8 mouse cellular contexts compared by ENCODE assay signal in the genomic region with DNA sequence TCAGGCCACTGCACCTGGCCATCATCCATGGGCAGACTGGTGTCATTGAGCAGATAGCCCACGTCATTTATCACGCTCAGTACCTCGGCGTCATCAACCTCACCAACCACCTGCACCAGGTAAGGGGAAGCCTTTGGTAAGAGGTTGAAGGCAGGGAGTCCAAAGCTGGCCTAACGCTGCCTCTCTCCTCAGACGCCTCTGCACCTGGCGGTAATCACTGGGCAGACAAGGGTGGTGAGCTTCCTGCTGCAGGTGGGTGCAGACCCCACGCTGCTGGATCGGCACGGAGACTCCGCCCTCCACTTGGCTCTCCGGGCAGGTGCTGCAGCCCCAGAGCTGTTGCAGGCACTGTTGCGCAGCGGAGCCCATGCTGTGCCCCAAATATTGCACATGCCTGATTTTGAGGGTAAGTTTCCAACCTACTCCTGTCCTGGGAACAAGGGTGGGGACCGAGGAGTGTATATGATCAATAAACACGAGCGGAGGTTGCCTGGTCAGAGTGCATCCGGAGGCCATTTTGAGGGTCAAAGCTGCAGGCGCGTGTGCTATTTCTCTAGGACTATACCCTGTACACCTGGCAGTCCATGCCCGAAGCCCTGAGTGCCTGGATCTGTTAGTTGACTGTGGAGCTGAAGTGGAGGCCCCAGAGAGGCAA. TPM values are rescaled to one million over a fixed set of nuclear protein-coding genes. Genes with fewer than 3 reads are reported as not detected.
DNase-seq lines count a peak whose midpoint lies in the region.

No protein-coding gene starts in this region.

- peak; percentile 13 to 19 for DNase-seq in frontal cortex, postnatal 10 days (ENCODE audit: low spot score in 2 of 2)
- DNase-seq in frontal cortex, postnatal 14 days (ENCODE audit: low spot score in 2 of 2) = no peak
- peak; percentile 11 to 22 for DNase-seq in left cerebral cortex, postnatal 36 days (ENCODE audit: low spot score in 2 of 2)
- no peak for DNase-seq in left cerebral cortex, postnatal 4 days
- DNase-seq in thymus, postnatal 14 days = peak; percentile 1
- no peak for DNase-seq in thymus, postnatal 10 days (ENCODE audit: low spot score in 2 of 2)
- peak; percentile 11 for DNase-seq in naive thymus-derived CD4-positive, alpha-beta T cell, adult 2 months (ENCODE audit: low read depth)
- no peak for DNase-seq in left cerebral cortex, adult 18-20 months (ENCODE audit: low spot score in 2 of 2)

- intact Hi-C loops in left cerebral cortex, postnatal 36 days (cut with DNase I) = loop anchor here (2.0 kb wide), 2 partner anchors 21 to 175 kb away; no protein-coding TSS in a partner anchor
- intact Hi-C loops in left cerebral cortex, postnatal 4 days (cut with DNase I) = loop anchor here (5.0 kb wide), 1 partner anchor 172 kb away; no protein-coding TSS in a partner anchor

RNA-seq across cellular contexts. Expression of a gene that starts 5.7 kb away (rescaled TPM):
- total RNA-seq in left cerebral cortex, postnatal 36 days (2021) = 1 to 10 TPM; 2.1 to 2.9 TPM
- 1 to 10 TPM; 2.5 to 2.8 TPM for total RNA-seq in left cerebral cortex, postnatal 4 days (2021)
- total RNA-seq in left cerebral cortex, adult 18-20 months (2021) = 1 to 10 TPM; 1.9 to 2.1 TPM

RNA-seq across cellular contexts. Expression of a gene that starts 17.2 kb away (rescaled TPM):
- 100 to 1,000 TPM; 614 to 671 TPM for total RNA-seq in left cerebral cortex, postnatal 36 days (2021)
- total RNA-seq in left cerebral cortex, postnatal 4 days (2021) = 100 to 1,000 TPM; 670 to 671 TPM
- 100 to 1,000 TPM; 612 to 681 TPM for total RNA-seq in left cerebral cortex, adult 18-20 months (2021)

RNA-seq across cellular contexts. Expression of a gene that starts 18.2 kb away (rescaled TPM):
- 10 to 100 TPM; 26.7 to 28.7 TPM for total RNA-seq in left cerebral cortex, postnatal 36 days (2021)
- total RNA-seq in left cerebral cortex, postnatal 4 days (2021) = 10 to 100 TPM; 22.3 to 23.4 TPM
- total RNA-seq in left cerebral cortex, adult 18-20 months (2021) = 10 to 100 TPM; 30.0 to 31.1 TPM

RNA-seq across cellular contexts. Expression of a gene that starts 28.7 kb away (rescaled TPM):
- total RNA-seq in left cerebral cortex, postnatal 36 days (2021) = 100 to 1,000 TPM; 166 to 216 TPM
- total RNA-seq in left cerebral cortex, postnatal 4 days (2021) = 100 to 1,000 TPM; 221 to 222 TPM
- 100 to 1,000 TPM; 199 to 202 TPM for total RNA-seq in left cerebral cortex, adult 18-20 months (2021)

RNA-seq across cellular contexts. Expression of a gene that starts 31.1 kb away (rescaled TPM):
- 10 to 100 TPM; 25.6 to 27.8 TPM for total RNA-seq in left cerebral cortex, postnatal 36 days (2021)
- total RNA-seq in left cerebral cortex, postnatal 4 days (2021) = 10 to 100 TPM; 16.8 to 18.3 TPM
- total RNA-seq in left cerebral cortex, adult 18-20 months (2021) = 10 to 100 TPM; 22.7 to 26.4 TPM

Comparison
In these comparisons a context has a peak if more than half of its experiments do, and no peak if none do; other contexts are left out.
1. DNase-seq: peak in frontal cortex, postnatal 10 days (2 of 2), left cerebral cortex, postnatal 36 days (2 of 2), thymus, postnatal 14 days (single experiment) and naive thymus-derived CD4-positive, alpha-beta T cell, adult 2 months (single experiment); none in frontal cortex, postnatal 14 days (0 of 2), left cerebral cortex, postnatal 4 days (single experiment), thymus, postnatal 10 days (0 of 2) and left cerebral cortex, adult 18-20 months (0 of 2).